Mouse (Mus musculus) ES-E14 (cell line): ENCODE results near the gene Actn1.

ENCODE experiments used
- CHD2 ChIP-seq: IDR thresholded peaks from 2 replicates; pipeline ENCODE4 v1.6.1; 2014; ENCODE audit warnings: mild to moderate bottlenecking, low read depth, low read length, inconsistent platforms
- HCFC1 ChIP-seq: IDR thresholded peaks from 2 replicates; pipeline ENCODE4 v1.6.1; 2012; ENCODE audit warnings: low read length, inconsistent platforms, borderline replicate concordance; ENCODE audit not compliant: insufficient read depth
- MAFK ChIP-seq: IDR thresholded peaks from 2 replicates; pipeline ENCODE4 v1.6.1; 2014; ENCODE audit warnings: mild to moderate bottlenecking, low read depth, low read length, inconsistent platforms; ENCODE audit not compliant: insufficient read depth
- ZC3H11A ChIP-seq: IDR thresholded peaks from 2 replicates; pipeline ENCODE4 v1.6.1; 2012; ENCODE audit warnings: low read depth, mild to moderate bottlenecking, inconsistent platforms, low read length, borderline replicate concordance
- ZNF384 ChIP-seq: IDR thresholded peaks from 2 replicates; pipeline ENCODE4 v1.6.1; 2012; ENCODE audit warnings: low read depth, low read length, inconsistent platforms

DNA sequence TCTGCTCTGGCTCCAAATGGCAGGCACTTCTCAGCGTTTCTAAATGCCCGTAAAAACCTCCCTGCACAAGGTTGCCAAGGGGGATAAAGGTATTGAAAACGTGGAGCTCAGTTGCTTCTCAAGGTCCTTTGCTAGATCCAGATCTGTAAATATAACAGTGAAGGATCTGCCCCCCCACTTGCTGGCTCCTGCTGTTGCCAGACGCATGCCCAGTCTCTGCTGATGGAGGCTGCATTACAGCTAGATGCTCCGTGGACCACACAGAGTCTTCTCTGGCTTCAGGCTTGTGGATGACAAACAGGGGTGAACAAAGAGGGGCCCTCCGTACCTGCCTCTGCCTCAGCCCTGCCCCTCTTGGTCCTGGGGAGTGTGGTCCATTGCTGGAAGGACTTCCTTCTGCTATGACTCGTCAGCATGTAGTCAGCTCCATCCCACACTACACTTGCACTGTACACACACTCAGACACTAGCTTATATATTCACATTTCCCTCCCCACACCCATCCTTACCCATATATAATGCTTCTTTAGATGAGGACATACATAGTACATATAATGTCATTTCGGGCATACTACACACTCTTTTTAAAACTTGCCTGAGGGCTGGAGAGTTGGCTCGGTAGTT is 40.8 kb upstream of the Actn1 start:
- TF ChIP-seq HCFC1, result no peak
- no peak for TF ChIP-seq ZC3H11A
- TF ChIP-seq ZNF384, result no peak
- no peak for TF ChIP-seq CHD2
- TF ChIP-seq MAFK, result no peak
